Mouse (Mus musculus) NIH3T3 (cell line): ENCODE measurements around the gene Ubxn11.
"Not testable (repeated sequence)": the region's sequence is repeated elsewhere in the genome, so short reads cannot be mapped to it uniquely, and the experiment has no call there.

Source experiments
- DNase-seq: peaks from one replicate; pipeline ENCODE4 v3.0.0-alpha.2; 2012; ENCODE audit warnings: low read depth

Ubxn11 gene

DNA sequence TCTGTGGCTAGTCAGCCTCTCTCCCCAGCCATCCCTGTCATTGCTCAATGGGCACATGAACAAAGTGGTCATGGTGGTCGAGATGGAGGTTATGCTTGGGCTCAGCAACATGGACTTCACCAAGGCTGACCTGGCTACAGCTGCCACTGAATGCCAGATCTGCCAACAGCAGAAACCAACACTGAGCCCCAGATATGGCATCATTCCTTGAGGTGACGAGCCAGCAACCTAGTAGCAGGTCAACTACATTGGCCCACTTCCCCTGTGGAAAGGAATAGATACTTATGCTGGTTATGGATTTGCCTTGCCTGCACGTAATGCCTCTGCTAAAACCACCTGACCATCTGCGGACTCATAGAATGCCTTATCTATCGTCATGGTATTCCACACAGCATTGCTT, 41.9 kb downstream of the Ubxn11 start:
- DNase-seq, result not testable (repeated sequence)

DNA sequence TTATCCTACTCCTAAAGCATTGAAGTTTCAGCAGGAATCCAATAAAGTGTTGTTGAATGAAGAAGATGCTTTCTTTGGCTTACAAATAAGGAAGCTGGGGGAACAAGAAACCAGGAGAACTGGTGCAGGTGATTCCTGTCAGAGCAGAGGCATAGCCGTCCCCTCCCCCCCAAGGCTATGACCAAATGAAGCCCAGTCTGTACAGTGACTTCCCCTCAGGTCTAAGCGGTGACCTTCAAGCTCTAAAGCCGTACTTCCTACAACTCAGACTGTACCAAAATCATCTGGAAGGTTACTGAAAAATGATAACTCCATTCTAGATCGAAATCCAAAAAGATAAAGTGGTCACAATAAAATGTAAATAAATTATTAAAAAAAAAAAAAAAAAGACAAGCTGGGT, 47.0 kb downstream of the Ubxn11 start:
- no peak for DNase-seq

DNA sequence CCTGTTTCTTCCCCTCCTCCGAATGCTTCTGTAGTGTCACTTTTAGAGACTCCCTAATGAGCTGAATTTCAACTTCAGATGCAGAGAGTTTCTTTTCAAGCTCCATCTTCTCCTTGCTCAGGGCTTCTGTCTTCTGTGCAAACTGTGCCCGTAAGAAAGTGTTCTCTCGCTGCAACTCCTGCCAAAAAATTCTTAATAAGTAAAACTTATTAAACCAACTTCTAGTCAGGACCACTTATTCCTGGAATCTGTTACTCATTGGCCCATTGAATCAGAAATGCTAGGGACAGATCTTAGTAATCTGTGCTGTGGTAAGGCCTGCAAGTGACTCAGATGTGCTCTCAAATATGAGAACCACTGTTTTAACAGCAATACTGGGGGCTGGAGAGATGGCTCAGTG, 49.7 kb downstream of the Ubxn11 start:
- DNase-seq, result peak; percentile 40

DNA sequence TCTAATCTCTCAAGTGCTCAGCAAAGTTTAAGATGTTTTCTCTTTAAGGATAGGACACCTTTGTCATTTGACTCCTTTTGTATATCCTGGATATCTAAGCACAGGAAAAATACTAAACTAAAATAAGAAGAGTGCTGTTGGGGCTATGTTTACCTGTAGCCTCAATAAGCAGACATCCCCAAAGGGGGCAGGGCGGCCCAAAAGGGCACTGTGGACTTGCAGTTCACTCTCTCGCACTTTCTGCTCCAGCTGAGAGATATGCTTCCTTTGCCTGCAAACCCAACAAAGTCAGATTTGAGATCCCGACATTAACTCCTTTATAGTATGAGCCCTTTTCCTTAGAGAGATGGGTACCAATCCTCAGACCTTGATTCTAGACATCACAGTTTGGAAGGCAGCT, 51.3 kb downstream of the Ubxn11 start:
- DNase-seq, result no peak

DNA sequence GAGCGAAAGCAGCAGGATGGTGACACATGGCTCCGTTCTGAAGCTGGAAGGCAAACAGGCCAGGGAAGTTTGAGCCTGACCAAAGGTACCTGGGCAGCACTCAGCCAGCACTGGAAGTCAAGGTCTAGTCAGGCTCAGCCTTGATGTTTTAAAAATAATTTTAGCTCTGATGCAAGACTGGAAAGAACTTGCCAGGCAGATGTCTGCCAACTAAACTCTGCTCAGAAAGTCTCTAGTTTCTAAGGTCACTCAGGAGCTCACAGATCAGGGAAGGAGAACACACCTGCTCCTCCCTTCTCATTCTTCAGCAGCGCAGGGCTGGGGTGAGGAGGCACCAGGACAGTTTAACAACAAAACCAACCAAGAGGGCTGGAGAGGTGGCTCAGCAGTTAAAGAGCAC, 52.0 kb downstream of the Ubxn11 start:
- DNase-seq, result peak; percentile 23

DNA sequence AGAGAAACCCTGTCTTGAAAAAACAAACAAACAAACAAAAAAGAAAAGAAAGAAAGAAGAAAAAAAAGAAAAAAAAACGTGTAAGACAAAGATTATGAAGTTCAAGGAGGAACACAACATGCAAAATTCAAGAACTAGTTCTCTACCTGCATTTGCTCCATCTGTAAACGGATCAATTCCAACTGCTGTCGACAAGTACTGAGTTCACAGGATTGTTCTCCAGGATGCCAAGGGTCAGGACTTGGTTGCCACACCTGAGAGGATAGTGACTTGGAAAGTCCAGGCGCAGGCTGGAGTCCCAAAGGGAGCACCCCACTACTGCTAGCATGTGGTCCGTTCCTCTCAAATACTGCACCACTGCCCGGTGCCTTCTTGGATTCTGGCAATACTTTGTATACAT, 53.2 kb downstream of the Ubxn11 start:
- DNase-seq, result no peak

DNA sequence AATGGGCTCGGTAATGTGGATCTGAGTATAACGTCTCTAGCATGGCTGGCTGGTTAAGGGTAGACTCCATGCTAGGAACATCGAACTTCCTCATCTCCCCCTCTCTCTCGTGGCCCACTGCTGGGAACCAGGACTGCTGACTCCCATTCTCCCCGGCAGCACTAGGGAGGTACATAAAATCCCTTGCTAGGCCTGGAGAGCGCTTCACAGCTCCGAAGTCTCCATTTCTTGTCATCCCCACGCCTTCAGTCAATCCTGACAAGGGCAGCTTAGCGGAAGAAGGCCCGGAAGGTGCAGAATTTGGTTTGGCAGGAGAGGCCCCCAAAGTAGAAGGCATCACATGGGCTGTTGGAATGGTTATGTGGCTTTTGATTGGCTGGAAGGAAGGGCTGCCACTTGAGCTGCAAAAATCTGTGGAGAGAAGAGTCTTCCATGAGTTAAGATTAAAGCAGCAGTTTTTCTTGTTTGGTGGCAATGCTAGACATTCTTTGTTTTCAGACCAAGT, 53.6 kb downstream of the Ubxn11 start:
- no peak for DNase-seq

DNA sequence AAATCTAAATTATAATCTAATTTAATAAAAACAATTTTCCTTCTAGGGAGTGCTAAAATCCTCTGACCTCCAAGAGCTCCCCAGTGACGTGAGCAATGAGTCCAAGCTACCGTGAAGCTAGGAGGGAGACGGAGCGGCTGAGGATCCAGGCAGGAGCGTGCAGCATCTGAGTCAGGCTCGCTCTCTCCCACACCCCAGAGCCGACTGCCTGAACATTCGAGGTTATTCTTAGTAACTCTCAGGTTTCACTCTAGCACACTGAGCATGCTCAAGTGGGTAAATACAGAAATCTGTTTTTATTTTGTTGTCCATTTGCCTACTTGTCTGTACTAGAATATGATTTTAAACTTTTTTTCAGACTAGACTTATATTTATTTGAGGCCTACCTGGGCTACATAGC, 54.4 kb downstream of the Ubxn11 start:
- DNase-seq, result peak; percentile 86

DNA sequence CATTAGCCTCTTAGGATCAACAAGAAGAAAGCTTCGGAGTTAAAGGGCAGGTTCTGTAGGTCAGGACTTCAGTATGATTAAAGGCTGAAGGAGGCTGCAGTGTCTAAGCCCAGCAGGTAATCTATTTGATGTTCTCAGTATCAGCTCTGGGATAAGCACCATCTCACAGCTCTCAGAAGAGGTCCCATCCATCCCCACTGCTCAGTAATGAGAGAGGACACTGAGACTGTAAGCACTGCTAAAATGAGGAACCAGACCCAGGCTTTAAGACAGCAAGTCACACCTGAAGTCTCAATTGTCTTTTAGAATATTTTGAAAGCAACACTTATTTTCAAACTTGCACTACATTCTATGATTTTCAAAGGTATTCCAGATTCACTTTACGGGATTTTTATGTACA, 55.2 kb downstream of the Ubxn11 start:
- DNase-seq, result no peak

DNA sequence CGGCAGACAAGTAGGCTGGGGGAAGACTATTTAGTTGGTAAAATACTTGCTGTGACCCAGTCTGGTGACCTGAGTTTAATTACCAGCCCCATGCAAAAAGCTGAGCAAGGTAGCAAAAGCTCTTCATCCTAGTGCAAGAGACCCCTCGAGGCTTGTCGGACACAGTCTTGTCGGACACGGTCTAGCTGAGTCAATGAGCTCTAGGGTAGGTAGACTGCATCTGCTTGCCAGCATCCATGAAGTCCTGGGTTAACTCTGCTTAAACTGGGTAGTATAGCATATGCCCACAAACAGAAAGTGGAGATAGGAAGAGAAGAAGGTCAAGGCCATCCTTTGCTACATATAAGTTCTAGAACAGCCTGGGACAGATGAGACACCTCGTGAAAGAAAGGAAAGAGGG, 56.4 kb downstream of the Ubxn11 start:
- DNase-seq, result no peak

DNA sequence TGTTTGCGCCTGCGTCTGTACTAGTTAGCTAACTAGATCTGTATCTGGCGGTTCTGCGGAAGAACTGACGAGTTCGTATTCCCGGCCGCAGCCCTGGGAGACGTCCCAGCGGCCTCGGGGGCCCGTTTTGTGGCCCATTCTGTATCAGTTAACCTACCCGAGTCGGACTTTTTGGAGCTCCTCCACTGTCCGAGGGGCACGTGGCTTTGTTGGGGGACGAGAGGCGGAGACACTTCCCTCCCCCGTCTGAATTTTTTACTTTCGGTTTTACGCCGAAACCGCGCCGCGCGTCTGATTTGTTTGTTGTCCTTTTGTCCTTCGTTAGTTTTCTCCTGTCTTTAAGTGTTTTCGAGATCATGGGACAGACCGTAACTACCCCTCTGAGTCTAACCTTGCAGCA, 57.7 kb downstream of the Ubxn11 start:
- DNase-seq, result not testable (repeated sequence)

DNA sequence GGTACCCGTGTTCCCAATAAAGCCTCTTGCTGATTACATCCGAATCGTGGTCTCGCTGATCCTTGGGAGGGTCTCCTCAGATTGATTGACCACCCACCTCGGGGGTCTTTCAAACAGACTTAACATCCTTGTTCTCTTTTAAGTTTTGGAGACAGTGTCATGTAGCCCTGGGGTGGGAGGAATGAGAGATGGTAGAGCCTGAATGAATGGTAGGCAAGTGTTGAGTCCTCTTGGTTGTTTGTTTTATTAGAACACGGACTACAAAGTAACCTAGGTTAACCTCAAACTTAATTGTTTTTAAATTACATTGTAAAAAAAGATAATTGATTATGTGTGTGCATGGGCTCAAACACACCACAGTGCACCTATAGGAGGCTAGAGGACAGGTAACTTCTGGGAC, 62.2 kb downstream of the Ubxn11 start:
- no peak for DNase-seq

DNA sequence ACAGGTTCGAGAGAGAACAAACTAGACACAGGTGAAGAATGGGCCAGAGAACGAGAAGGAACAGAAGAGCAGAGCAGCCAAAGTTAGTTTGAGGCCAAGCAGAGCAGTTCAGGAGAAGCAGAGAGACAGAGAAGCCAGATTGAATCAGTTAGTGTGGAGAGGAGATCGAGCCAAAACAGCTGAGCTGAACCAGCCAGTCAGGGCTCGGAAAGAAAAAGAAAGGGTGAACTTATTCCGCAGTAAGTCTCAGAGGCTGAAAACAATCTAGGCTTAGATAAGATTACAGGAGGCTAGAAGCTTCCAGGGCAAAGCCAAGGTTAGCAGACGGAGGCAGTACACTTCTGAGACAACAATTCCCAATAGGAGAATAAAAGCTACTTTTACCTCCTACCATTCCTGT, 62.7 kb downstream of the Ubxn11 start:
- peak; percentile 15 for DNase-seq

DNA sequence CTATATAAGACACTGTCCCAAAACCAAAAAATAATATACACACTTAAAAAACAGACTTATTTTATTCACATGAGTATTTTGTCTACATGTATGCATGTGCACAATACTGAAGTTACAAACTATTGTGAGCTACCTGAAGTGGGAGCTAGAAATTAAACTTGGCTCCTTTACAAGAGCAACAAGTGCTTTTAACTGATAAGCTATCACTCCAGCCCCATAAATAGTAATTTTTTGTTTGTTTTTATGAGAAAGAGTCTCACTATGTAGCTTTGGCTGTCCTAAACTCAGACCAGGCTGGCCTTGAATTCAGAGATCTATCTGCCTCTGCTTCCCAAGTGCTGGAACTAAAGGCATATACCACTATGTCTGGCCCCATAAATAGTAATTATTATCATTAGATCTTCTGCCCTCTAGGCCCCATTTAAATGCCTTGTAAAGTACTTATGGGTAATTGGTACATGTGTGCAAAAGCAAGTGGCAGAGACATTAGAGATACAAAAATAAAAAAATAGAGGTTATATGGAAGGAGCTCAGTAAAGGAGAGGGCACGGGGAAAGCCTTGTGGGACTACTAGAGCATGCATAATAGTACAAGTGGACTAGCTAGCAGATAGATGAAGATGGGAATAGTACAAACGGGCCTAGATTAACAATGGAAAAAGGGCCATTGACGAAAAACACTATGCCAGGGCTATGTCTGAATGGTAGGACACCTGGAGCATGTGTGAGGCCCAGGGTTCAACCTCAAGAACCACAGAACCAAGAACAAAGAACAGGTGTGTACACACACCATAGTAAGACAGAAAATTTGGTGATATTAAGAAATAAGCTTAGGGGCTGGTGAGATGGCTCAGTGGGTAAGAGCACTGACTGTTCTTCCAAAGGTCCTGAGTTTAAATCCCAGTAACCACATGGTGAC, 63.4 kb downstream of the Ubxn11 start:
- no peak for DNase-seq

DNA sequence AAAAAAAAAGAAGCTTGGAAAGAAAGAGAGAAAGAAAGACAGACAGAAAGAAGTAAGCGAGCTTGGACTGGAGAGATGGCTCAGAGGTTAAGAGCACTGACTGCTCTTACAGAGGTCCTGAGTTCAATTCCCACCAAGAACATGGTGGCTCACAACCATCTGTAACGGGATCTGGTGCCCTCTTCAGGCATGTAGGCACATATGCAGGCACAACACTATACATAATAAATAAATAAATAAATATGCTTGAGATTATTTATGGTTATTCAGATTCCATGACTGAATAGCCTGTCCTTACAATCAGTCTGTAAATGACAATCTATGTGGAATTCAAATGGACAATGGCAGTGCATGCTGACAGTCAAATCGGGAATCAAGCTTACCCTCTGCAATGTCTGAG, 64.5 kb downstream of the Ubxn11 start:
- peak; percentile 8 for DNase-seq

DNA sequence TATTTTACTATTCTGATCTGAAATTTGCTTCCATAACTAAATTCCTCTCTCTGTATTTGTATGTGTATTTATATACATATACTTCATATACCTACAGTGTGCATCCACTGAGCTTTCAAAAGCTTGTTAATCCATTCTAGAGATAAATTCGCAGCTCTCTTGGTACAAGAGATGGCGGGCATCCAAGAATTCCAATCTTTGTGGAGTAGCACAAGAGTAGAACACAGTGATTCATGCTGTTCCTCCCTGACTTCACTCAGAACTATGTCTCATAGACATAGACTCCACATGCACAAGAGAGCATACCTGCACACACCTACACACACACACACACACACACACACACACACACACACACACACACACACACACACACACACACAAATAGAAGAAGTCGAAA, 70.0 kb downstream of the Ubxn11 start:
- peak; percentile 80 for DNase-seq
